Mouse (Mus musculus): ENCODE data around the gene Tenm4. TPM values are rescaled to one million over a fixed set of nuclear protein-coding genes. Genes with fewer than 3 reads are reported as not detected.

Gene Tenm4
- polyA plus RNA-seq, 1 experiment = 12.2 TPM

DNA sequence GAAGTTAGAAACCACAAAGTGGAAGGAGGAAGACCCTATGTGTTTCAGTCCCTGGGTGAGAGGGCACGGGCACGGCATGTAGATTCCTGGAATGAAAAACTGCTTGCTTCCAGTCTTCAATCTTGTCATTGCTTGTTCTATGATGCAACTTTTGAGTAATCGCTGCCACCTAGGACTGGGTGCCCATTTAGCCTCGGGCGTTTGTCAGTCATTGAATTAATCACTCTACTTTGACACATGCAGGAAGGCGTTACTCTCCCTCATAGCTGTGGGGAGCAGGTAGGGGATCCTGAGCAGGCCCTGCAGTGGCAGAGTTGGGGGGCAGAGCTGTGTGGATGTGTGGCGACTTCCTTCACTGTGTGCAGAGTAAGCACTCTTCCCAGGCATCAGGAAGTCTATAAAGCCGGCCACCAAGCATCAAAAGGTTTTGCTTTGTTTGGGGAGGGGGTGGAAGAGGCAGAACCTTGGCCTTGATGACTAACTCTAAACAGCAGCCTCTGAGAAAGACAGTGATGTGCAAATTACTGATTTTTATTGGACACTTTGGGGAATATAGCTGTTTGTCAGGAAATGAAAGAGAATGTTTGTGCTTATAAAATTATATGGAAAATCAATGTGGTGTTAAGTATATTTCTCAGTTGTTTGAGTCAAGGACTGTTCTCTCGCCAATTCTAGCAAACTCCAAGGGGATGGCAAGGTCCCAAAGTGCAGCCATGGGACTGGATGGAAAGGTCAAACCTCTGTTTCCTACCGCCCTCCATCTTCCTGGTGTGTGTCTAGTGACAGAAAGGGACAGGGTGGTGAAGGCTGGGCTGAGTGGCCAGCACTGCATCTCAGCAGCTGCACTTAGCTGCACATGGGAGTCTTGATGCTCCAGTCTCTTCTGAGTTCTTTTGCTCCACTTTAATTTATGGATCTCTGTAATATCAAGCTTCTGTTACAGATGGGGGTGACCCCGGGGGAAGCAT, 834 bp downstream of the Tenm4 start:
- WGBS = 65% methylated on average over 11 of the region's 11 CpGs
- Histone ChIP-seq H3K27me3 (ENCODE audit: control insufficient read depth, insufficient read depth, low read length) (no peaks in the 10 kb centered on the region), H3K4me3 (replicated peaks; ENCODE audit: insufficient read depth, low read depth, low read length) (no peak overlapping the region), H3K4me1 (ENCODE audit: control insufficient read depth, insufficient read depth, low read length) (no peaks in the 10 kb centered on the region), H3K27ac (ENCODE audit: insufficient read depth, low read length) (no peak overlapping the region)
- TF ChIP-seq POLR2A (IDR thresholded peaks at IDR 0.05; ENCODE audit: borderline replicate concordance, insufficient read depth, low read length) = no peak
- no peak for TF ChIP-seq CTCF (IDR thresholded peaks at IDR 0.05; ENCODE audit: borderline replicate concordance, insufficient read depth, low read depth, low read length)
- no peak for DNase-seq

GRCm38 (mm10) chr7:96176781-96177180, 5.7 kb downstream of the Tenm4 start:
- Histone ChIP-seq H3K4me3 (replicated peaks; ENCODE audit: insufficient read depth, low read depth, low read length) (no peak overlapping the region), H3K27ac (ENCODE audit: insufficient read depth, low read length) (no peak overlapping the region), H3K4me1 (ENCODE audit: control insufficient read depth, insufficient read depth, low read length) (no peaks in the 10 kb centered on the region), H3K27me3 (ENCODE audit: control insufficient read depth, insufficient read depth, low read length) (no peaks in the 10 kb centered on the region)
- no peak for DNase-seq
- 91% methylated on average over 8 of the region's 8 CpGs for WGBS
- TF ChIP-seq CTCF (IDR thresholded peaks at IDR 0.05; ENCODE audit: borderline replicate concordance, insufficient read depth, low read depth, low read length) (no peak), POLR2A (IDR thresholded peaks at IDR 0.05; ENCODE audit: borderline replicate concordance, insufficient read depth, low read length) (no peak)

- DNase-seq = no peak
- H3K27ac ChIP-seq (ENCODE audit: insufficient read depth, low read length) = no peak overlapping the region
- TF ChIP-seq POLR2A (IDR thresholded peaks at IDR 0.05; ENCODE audit: borderline replicate concordance, insufficient read depth, low read length) (no peak), CTCF (IDR thresholded peaks at IDR 0.05; ENCODE audit: borderline replicate concordance, insufficient read depth, low read depth, low read length) (no peak)
- 82% methylated on average over 4 of the region's 4 CpGs for WGBS
- no peak overlapping the region for H3K4me3 ChIP-seq (replicated peaks; ENCODE audit: insufficient read depth, low read depth, low read length)
- no peaks in the 10 kb centered on the region for H3K4me1 ChIP-seq (ENCODE audit: control insufficient read depth, insufficient read depth, low read length)
- H3K27me3 ChIP-seq (ENCODE audit: control insufficient read depth, insufficient read depth, low read length) = no peaks in the 10 kb centered on the region
Observed at GRCm38 (mm10) chr7:96181751-96182150, 10.7 kb downstream of the Tenm4 start.

DNA sequence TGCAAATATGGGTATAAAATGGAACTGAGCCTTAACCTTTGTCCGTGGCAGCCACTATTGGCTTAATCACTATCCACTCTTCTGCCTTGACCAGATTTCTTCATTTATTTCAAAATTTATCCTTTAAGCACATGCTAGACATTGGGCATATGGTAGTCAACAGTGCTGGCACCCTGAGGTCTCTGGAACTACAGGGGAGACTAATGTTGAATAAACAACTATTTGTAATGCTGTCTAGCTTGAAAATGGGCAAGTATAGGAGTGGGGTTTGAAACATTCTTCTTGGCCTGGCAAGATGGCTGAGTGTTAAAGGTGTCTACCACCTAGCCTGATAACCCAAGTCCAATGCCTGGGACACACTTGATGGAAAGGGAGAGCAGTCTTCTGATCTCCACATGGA, 12.1 kb downstream of the Tenm4 start:
- Histone ChIP-seq H3K4me3 (replicated peaks; ENCODE audit: insufficient read depth, low read depth, low read length) (no peak overlapping the region), H3K27me3 (ENCODE audit: control insufficient read depth, insufficient read depth, low read length) (no peaks in the 10 kb centered on the region), H3K4me1 (ENCODE audit: control insufficient read depth, insufficient read depth, low read length) (no peaks in the 10 kb centered on the region), H3K27ac (ENCODE audit: insufficient read depth, low read length) (no peak overlapping the region)
- DNase-seq = no peak
- TF ChIP-seq CTCF (IDR thresholded peaks at IDR 0.05; ENCODE audit: borderline replicate concordance, insufficient read depth, low read depth, low read length) = no peak
- no peak for TF ChIP-seq POLR2A (IDR thresholded peaks at IDR 0.05; ENCODE audit: borderline replicate concordance, insufficient read depth, low read length)
- WGBS = 90% methylated on average over 1 of the region's 1 CpGs

DNA sequence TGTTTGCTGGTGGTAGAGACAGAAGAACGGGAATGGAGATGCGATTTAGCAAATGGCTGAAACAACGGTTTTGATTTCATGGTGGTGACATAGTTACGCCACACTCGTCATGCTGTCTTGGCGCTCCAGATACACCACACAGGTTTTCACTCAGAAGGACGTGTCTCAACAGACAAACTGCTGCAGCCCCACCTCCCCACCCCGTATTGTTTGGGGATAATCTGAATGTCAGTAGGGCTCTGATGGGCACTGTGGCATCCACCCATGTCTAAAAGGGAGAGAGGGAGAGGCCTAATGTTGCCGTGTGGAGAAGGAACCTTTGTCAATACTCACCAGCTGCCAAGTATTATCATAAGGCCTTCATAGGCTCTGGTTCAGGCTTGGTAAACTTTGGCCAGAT, 14.4 kb downstream of the Tenm4 start:
- DNase-seq = no peak
- H3K27me3 ChIP-seq (ENCODE audit: control insufficient read depth, insufficient read depth, low read length) = no peaks in the 10 kb centered on the region
- no peak overlapping the region for H3K27ac ChIP-seq (ENCODE audit: insufficient read depth, low read length)
- H3K4me3 ChIP-seq (replicated peaks; ENCODE audit: insufficient read depth, low read depth, low read length) = no peak overlapping the region
- TF ChIP-seq CTCF (IDR thresholded peaks at IDR 0.05; ENCODE audit: borderline replicate concordance, insufficient read depth, low read depth, low read length) (no peak), POLR2A (IDR thresholded peaks at IDR 0.05; ENCODE audit: borderline replicate concordance, insufficient read depth, low read length) (no peak)
- 70% methylated on average over 9 of the region's 9 CpGs for WGBS
- no peaks in the 10 kb centered on the region for H3K4me1 ChIP-seq (ENCODE audit: control insufficient read depth, insufficient read depth, low read length)

- DNase-seq = no peak
- no peaks in the 10 kb centered on the region for H3K4me1 ChIP-seq (ENCODE audit: control insufficient read depth, insufficient read depth, low read length)
- H3K27me3 ChIP-seq (ENCODE audit: control insufficient read depth, insufficient read depth, low read length) = no peaks in the 10 kb centered on the region; the same call in 1 of the 2 replicates
- TF ChIP-seq POLR2A (IDR thresholded peaks at IDR 0.05; ENCODE audit: borderline replicate concordance, insufficient read depth, low read length) = no peak
- no peak for TF ChIP-seq CTCF (IDR thresholded peaks at IDR 0.05; ENCODE audit: borderline replicate concordance, insufficient read depth, low read depth, low read length)
- no peak overlapping the region for H3K4me3 ChIP-seq (replicated peaks; ENCODE audit: insufficient read depth, low read depth, low read length)
- WGBS = 85% methylated on average over 10 of the region's 10 CpGs
- H3K27ac ChIP-seq (ENCODE audit: insufficient read depth, low read length) = no peak overlapping the region
Observed at GRCm38 (mm10) chr7:96203812-96204560, 32.9 kb downstream of the Tenm4 start.

- DNase-seq = no peak
- Histone ChIP-seq H3K27ac (ENCODE audit: insufficient read depth, low read length) (no peak overlapping the region), H3K4me1 (ENCODE audit: control insufficient read depth, insufficient read depth, low read length) (no peaks in the 10 kb centered on the region; the same call in 1 of the 2 replicates), H3K4me3 (replicated peaks; ENCODE audit: insufficient read depth, low read depth, low read length) (no peak overlapping the region), H3K27me3 (ENCODE audit: control insufficient read depth, insufficient read depth, low read length) (no peaks in the 10 kb centered on the region; the same call in 1 of the 2 replicates)
- WGBS = 40% methylated on average over 10 of the region's 10 CpGs
- TF ChIP-seq POLR2A (IDR thresholded peaks at IDR 0.05; ENCODE audit: borderline replicate concordance, insufficient read depth, low read length) (no peak), CTCF (IDR thresholded peaks at IDR 0.05; ENCODE audit: borderline replicate concordance, insufficient read depth, low read depth, low read length) (no peak)
Observed at GRCm38 (mm10) chr7:96204809-96205350, 33.8 kb downstream of the Tenm4 start.
